Mouse (Mus musculus) stomach, embryonic 16.5 days (tissue): ENCODE data around the gene Ryr3. TPM values are rescaled to one million over a fixed set of nuclear protein-coding genes. Genes with fewer than 3 reads are reported as not detected.

Experiments used
- ATAC-seq: fragments of 200-750 bp; cut with Nextera tagmentation; 2 replicates; pipeline ENCODE4 v1.8.0; 2017; ENCODE audit warnings: moderate number of reproducible peaks, moderate TSS enrichment; ENCODE audit not compliant: insufficient read depth, low FRiP score
- H3K27ac ChIP-seq: fragments of 300-500 bp; sonication (generic); 2 replicates; pipeline ENCODE4 v1.5.1; 2014; ENCODE audit warnings: low read length
- H3K27me3 ChIP-seq: fragments of 300-500 bp; sonication (generic); 2 replicates; pipeline ENCODE4 v1.6.1; 2014; ENCODE audit warnings: low read length, control low read depth, mixed read lengths; ENCODE audit not compliant: control insufficient read depth, insufficient read depth
- H3K36me3 ChIP-seq: fragments of 300-500 bp; sonication (generic); 2 replicates; pipeline ENCODE4 v1.6.1; 2014; ENCODE audit warnings: low read length; ENCODE audit not compliant: control insufficient read depth, insufficient read depth
- H3K4me1 ChIP-seq: fragments of 300-500 bp; sonication (generic); 2 replicates; pipeline ENCODE4 v1.6.1; 2014; ENCODE audit warnings: low read length, control low read depth, mixed read lengths; ENCODE audit not compliant: control insufficient read depth, insufficient read depth
- H3K4me2 ChIP-seq: fragments of 300-500 bp; sonication (generic); 2 replicates; pipeline ENCODE4 v1.6.1; 2014; ENCODE audit warnings: low read depth, low read length, mixed read lengths
- H3K4me3 ChIP-seq: fragments of 300-500 bp; sonication (generic); replicated peaks from 2 replicates; pipeline ENCODE4 v1.5.1; 2014; ENCODE audit warnings: mild to moderate bottlenecking, low read length
- H3K9ac ChIP-seq: fragments of 300-500 bp; sonication (generic); 2 replicates; pipeline ENCODE4 v1.6.1; 2014; ENCODE audit warnings: low read length
- H3K9me3 ChIP-seq: fragments of 300-500 bp; sonication (generic); replicated peaks from 2 replicates; pipeline ENCODE4 v1.6.1; 2016; ENCODE audit warnings: low read length, control low read depth; ENCODE audit not compliant: control insufficient read depth
- WGBS: fragments of 180-500 bp; shearing (Covaris S2); extraction: QIAGEN DNeasy Blood & Tissue Kit; methylation state at CpG from one replicate; pipeline ENCODE4 v1.1.7; 2014; 5-methylcytosine and 5-hydroxymethylcytosine counted together
- polyA plus RNA-seq: library from polyadenylated mRNA; unstranded; fragments of >200 nt; fragmentation: Nextera tagmentation; extraction: Ambion mirVana; gene quantifications from 2 replicates; pipeline ENCODE4 v1.2.1, GENCODE M21; 2015

Ryr3 gene
- polyA plus RNA-seq, 1 experiment from 2014 or later: 5.8 TPM

- Histone ChIP-seq H3K9me3 (no peaks in the 10 kb centered on the region), H3K27me3 (no peaks in the 10 kb centered on the region), H3K36me3 (no peaks in the 10 kb centered on the region), H3K4me3 (no peak overlapping the region), H3K4me1 (no peaks in the 10 kb centered on the region), H3K27ac (no peak overlapping the region), H3K9ac (no peak overlapping the region), H3K4me2 (no peak overlapping the region)
- 52% methylated on average over 11 of the region's 11 CpGs for WGBS
- ATAC-seq: no peak
Observed at GRCm38 (mm10) chr2:113008961-113009740, 207.7 kb downstream of the Ryr3 start.

- H3K4me1 ChIP-seq: no peaks in the 10 kb centered on the region
- H3K9ac ChIP-seq: no peak overlapping the region
- WGBS: 81% methylated on average over 3 of the region's 3 CpGs
- H3K9me3 ChIP-seq: no peaks in the 10 kb centered on the region
- no peak overlapping the region for H3K27ac ChIP-seq
- ATAC-seq: no peak
- H3K4me2 ChIP-seq: no peak overlapping the region
- H3K36me3 ChIP-seq: no peaks in the 10 kb centered on the region
- no peak overlapping the region for H3K4me3 ChIP-seq
- no peaks in the 10 kb centered on the region for H3K27me3 ChIP-seq
Observed at GRCm38 (mm10) chr2:112998498-112998897, 218.4 kb downstream of the Ryr3 start.

- no peaks in the 10 kb centered on the region for H3K36me3 ChIP-seq
- H3K27ac ChIP-seq: no peak overlapping the region
- no peaks in the 10 kb centered on the region for H3K27me3 ChIP-seq
- H3K9ac ChIP-seq: no peak overlapping the region
- no peaks in the 10 kb centered on the region for H3K4me1 ChIP-seq
- no peaks in the 10 kb centered on the region for H3K9me3 ChIP-seq
- H3K4me2 ChIP-seq: no peak overlapping the region
- ATAC-seq: no peak
- WGBS: 48% methylated on average over 1 of the region's 1 CpGs
- H3K4me3 ChIP-seq: no peak overlapping the region
Observed at GRCm38 (mm10) chr2:112982908-112983510, 233.9 kb downstream of the Ryr3 start.

DNA sequence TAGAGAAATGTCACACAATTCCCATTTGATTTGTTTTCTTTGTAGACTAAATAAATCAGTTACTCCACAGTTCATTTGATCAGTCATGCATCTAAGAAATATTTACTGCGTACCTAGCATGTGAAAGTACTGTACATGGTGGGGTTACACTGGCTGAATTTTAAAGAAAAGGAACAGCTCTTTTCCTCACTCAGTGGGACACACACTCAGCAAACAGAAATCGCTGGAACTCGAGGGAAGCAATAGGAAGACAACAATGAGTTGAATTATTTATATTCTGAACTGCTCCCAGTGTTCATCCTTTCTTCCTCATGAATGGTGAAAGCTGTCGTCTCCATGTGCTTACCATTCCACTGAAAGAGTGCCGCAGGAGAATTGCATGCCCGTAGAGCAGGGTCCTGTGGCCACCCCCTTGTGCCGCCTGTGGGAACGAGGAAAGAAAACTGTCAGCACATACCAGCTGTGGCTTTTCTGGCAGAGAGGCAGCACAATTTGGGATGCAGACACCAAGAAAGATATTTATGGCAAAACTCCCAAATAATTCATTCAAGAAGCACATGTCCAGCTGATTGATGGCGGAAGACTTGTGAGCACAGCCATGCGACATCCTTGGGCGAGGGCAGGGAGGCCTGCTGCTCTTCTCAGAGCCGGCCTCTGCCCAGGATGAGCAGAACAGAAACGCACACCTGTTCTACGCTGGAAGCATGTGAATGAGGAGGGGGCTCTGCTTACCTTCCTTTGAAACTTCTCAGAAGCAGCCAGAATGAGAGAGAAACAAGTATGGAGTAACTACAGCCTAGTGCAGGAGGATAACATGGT is 249.9 kb downstream of the Ryr3 start:
- WGBS: 75% methylated on average over 14 of the region's 14 CpGs
- no peaks in the 10 kb centered on the region for H3K36me3 ChIP-seq
- no peaks in the 10 kb centered on the region for H3K4me1 ChIP-seq
- H3K27me3 ChIP-seq: no peaks in the 10 kb centered on the region
- no peak overlapping the region for H3K4me3 ChIP-seq
- no peak overlapping the region for H3K4me2 ChIP-seq
- no peak overlapping the region for H3K9ac ChIP-seq
- no peak overlapping the region for H3K27ac ChIP-seq
- H3K9me3 ChIP-seq: no peaks in the 10 kb centered on the region
- ATAC-seq: no peak

DNA sequence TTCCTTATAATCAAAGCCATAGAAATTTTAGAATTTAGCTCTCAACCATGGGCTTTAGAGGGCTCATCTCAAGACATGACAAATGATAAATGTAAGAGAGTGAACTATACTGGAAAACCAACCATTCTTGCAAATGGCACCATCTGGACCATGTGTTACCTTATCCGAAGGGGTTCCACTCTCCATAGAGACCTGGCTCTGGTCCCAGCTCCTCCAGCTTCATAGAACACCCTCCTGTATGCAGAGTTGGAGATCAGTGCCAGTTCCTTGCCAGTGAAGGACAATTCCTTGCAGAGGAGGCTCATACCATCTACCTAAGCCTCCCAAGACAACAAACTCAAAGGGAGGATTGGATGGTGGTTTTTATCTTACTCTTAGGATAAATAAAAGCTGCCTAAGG is 268.0 kb downstream of the Ryr3 start:
- 95% methylated on average over 1 of the region's 1 CpGs for WGBS
- no peak overlapping the region for H3K4me3 ChIP-seq
- no peak for ATAC-seq
- H3K27ac ChIP-seq: no peak overlapping the region
- H3K27me3 ChIP-seq: no peaks in the 10 kb centered on the region
- no peaks in the 10 kb centered on the region for H3K4me1 ChIP-seq
- H3K9ac ChIP-seq: no peak overlapping the region
- H3K4me2 ChIP-seq: no peak overlapping the region
- H3K9me3 ChIP-seq: no peaks in the 10 kb centered on the region
- no peaks in the 10 kb centered on the region for H3K36me3 ChIP-seq

DNA sequence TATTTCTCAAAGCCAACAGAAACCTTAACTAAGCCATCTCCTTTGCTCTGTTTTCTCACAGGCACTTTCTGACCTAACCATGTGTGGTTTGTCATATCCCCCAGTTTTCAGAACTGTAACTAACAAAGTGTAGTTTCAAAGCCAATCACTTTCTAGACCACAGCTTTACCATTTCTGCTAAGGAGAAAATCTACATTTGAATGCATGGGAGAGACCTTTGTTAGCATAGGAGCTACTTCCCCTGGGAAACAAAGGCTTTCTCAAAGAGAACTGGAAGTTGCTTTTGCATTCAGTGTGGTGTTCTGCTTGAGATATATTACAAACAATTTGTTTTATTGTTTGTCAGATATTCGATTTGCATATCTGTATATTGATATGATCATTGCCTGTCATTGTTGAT is 285.1 kb downstream of the Ryr3 start:
- 48% methylated on average over 1 of the region's 1 CpGs for WGBS
- no peaks in the 10 kb centered on the region for H3K27me3 ChIP-seq
- no peak for ATAC-seq
- no peak overlapping the region for H3K27ac ChIP-seq
- no peaks in the 10 kb centered on the region for H3K4me1 ChIP-seq
- no peak overlapping the region for H3K4me2 ChIP-seq
- H3K9me3 ChIP-seq: no peaks in the 10 kb centered on the region
- no peak overlapping the region for H3K9ac ChIP-seq
- H3K4me3 ChIP-seq: no peak overlapping the region
- no peaks in the 10 kb centered on the region for H3K36me3 ChIP-seq

DNA sequence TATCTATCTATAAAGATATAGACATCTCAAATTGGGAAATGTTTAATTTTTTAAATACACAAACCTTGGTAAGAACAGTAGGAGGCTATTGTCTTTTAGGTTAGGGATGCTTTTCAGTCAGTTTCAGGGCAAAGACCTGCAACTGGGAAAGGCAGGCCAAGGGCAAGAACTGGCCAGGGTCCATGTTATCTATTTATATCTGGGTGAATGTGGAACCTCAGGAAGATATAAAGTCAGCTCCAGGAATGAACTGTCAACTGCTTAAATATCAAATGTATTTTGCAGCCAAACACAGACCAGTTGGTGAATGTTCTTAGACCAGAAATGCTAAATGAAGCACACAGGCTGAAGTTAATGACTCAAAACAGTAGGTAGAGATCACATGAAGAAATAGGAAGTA is 303.1 kb downstream of the Ryr3 start:
- Histone ChIP-seq H3K4me2 (no peak overlapping the region), H3K4me1 (no peaks in the 10 kb centered on the region), H3K9me3 (no peaks in the 10 kb centered on the region), H3K9ac (no peak overlapping the region), H3K36me3 (no peaks in the 10 kb centered on the region), H3K4me3 (no peak overlapping the region), H3K27me3 (no peaks in the 10 kb centered on the region), H3K27ac (no peak overlapping the region)
- ATAC-seq: no peak

- Histone ChIP-seq H3K4me2 (no peak overlapping the region), H3K4me1 (no peaks in the 10 kb centered on the region), H3K9ac (no peak overlapping the region), H3K9me3 (no peaks in the 10 kb centered on the region), H3K4me3 (no peak overlapping the region), H3K27ac (no peak overlapping the region), H3K27me3 (no peaks in the 10 kb centered on the region), H3K36me3 (no peaks in the 10 kb centered on the region)
- ATAC-seq: no peak
Observed at GRCm38 (mm10) chr2:112912611-112913010, 304.3 kb downstream of the Ryr3 start.

DNA sequence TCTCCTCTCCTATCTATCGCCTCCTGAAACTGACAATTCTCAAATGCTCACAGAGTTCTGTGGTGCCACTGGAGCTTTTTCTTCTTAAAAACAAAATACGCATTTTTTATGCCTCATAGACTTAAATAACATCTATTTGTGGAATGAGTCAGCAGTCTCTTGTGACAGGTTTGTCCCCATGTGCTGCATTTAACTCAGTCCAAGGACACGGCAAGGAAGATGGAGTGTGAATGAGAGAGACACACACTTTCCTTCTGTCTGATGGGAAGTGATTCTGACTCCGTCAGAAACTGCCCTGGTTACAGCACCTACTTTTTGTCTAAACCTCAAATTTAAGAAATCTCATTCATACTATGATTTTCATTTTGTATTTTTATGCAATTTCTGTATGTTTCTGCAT is 306.3 kb downstream of the Ryr3 start:
- Histone ChIP-seq H3K4me1 (no peaks in the 10 kb centered on the region), H3K4me2 (no peak overlapping the region), H3K36me3 (no peaks in the 10 kb centered on the region), H3K4me3 (no peak overlapping the region), H3K9ac (no peak overlapping the region), H3K9me3 (no peaks in the 10 kb centered on the region), H3K27ac (no peak overlapping the region), H3K27me3 (no peaks in the 10 kb centered on the region)
- 77% methylated on average over 4 of the region's 4 CpGs for WGBS
- ATAC-seq: no peak
